Mouse (Mus musculus) A20 (cell line): Measurements from ENCODE around the gene Ighmbp2.
A peak's percentile ranks its signal among the peaks of the same experiment; 100 is the strongest.

Source experiments
- DNase-seq: peaks from one replicate; pipeline ENCODE4 v3.0.0-alpha.2; 2011; ENCODE audit warnings: low read depth, low spot score

The Ighmbp2 gene

DNA sequence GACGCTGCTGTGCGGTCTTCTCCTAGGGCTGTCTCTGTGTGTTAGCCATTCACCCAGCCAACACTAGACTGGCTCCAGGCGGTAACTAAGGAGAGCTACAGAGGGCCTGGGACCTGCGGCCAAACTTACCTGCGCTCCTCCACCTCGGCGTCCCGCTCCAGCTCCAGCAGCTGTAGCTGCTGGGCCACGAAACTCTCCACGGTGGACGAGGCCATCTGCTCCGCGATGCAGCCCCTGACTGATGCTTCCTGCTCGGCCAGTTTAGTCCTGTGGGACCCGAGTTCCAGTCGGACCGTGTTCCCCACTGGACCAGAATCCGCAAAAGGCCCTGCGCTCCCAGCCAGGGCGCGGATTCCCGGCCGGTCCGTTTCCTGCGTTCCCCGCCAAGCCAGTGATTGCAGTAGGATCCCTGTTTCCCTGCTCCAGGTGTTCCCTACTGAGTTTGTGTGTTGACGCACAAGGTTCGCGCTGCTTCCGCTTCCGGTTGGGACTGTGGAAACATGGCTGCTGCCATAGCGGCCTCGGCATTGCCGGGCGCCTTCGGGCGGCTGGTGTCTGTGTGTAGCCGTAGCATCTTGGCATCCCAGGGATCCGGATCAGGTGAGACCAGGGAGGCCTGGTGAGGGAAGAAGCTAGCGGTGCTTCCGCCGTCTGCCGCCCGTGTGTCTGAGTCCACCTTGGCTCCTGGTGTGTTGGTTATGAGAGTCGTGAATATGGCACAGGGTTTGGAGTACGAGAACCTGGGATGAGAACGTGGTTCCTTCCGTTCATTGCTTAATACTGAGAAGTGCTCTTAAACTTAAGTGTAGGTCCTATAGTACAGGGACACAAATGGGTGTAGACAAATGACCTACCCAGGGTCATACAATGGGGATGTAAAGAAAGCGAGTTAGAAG, at the start of gene Ighmbp2, which contains the start of gene Mrpl21:
Gene Ighmbp2 (minus strand): TSS at position 446 of the 896 bp plus-strand sequence.
Gene Mrpl21 (plus strand): TSS at position 330 of the 896 bp plus-strand sequence.
- peak; percentile 93 for DNase-seq

DNA sequence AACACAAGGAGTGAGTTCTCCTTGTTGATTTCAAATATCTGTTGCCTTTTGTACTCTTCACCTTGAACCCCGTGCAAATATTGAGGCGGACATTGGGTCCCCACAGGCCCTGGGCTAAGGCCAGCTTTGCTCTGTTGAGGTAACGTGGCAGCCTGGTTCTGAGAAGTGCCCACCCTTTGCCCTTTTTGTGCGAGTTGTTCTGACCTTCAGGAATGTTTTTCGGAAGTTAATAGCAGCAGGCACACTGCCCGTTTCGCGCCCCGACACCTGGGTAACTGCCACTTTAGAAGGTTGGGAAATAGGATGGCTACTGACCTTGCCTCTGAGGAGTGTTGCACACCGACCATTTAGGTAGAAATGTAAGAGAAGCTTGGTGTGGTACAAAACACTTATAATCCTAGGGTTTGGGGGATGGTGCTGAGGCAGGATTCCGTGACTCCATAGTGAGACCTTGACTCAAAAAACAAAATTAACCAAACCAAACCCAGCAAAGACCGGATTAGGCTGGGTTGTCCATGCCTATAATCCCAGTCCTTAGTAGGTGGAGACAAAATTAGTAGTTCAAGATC, 43.7 kb upstream of the Ighmbp2 start:
- DNase-seq, result no peak

DNA sequence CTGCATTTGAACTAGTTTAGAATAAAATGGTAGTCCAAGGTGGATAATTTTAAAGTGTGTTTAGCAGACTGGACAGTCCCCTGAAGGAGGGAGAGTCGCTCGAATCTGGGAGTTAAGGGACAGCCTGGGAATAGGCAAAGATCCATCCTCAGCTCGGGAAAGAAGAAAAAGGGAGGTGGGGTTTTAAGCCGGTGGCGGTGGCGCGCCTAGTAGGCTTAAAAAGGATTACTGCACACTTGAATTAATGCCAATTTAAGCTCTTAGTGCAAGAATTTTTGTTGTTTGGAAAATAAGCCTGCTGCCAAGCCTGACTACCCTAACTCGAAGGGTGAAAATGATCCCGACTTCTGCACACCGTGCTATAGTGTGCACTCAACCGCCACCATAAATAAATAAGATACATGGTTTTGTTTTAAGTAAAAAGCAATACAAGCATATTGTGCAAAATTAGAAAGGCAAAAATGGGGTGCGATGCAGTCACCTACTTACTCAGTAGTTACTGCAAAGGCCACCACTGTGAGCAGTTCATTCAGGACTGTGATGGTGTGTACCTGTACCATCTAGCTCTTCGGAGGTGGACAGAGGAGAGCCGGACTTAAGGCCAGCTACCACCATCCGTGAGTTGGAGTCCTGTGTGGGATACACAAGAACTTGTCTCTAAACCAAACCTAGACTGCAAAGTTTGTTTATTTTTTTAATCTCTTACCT, 43.1 kb upstream of the Ighmbp2 start:
- no peak for DNase-seq

DNA sequence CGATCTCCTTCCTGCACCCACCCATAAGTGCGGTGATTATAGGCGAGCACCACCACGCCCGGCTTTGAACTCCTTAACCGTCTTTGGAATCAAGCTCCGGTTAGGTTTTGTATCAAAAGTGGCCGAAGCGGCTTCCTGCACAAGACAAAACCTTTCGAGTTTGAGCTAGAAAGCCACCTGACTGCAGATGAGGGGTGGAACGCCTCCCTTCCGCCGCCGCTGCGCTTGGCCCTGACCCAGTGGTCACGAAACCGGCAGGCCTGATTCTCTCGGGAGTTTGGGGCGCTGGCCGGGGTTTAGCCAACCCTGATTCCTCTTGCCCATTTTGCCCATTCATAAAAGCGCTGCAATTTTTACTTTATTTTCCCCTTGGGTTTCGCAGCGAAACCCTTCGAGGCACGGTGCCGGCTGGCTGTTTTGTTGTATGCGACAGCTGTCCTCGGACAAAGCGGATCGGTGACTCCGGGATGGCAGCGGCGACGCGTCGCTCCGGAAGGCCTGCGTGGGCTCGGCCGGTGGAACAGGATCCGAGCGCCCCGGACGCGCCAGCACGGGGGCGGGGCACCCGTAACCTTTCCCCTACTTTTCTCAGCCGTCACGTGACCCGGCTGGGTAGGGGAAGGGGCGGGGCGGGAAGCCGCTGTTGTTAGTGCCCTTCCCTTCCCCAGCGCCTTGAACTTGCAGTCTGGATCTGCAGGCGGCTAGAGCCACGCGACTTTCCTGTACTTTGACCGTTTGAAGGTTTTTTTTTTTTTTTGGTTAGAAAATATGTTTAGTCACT, 42.3 kb upstream of the Ighmbp2 start:
- peak; percentile 93 for DNase-seq

DNA sequence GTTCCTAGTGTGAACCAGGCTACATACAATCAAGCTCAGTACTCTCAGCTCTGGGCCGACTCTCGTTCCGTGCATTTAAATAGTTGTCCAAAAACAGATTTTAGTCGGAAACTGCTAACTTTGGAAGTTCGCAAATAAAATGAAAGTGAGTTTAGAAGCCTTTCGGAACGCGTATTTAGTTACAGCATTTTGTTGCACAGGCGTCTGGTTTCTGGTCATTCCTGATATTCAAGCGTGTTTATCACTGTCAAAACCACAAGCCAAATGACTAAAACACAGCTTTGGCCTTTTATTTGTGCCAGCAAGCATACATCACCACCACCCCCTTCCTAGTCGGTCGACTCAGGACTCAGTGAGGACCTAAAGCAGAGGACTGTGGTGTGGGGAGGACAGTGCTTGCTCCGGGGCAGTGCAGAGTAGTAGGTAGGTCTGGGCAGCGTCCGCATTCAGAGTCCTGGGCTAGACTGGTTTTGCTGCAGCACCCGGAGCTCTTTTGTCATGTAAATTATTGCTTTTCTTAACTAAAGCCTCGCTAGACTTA, 41.5 kb upstream of the Ighmbp2 start:
- DNase-seq, result peak; percentile 64

DNA sequence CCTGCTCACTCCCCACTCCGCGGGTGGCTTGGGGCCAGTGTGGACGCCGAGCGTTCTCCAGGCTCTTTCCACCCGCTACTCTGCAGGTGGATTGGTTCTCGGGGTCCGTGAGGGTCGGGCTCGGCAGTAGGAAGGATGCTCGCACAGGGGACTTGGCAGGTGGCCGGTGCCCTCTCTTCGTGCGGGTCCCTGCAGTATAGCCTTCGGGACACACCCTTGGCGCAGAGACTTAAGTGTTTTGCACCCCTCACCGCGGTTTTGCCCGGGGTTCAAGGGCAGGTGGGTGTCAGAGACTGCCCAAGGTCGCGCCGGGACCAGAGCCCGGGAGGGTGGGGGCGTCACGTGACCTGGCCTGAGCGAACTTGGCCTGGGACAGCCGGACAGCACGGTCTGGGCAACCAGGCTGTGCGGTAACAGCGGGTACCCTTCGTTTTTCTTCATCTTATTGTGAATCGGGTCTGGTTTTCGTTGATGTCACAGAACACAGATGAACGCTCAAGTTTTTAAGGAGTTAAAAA, 41.0 kb upstream of the Ighmbp2 start:
- DNase-seq, result no peak

DNA sequence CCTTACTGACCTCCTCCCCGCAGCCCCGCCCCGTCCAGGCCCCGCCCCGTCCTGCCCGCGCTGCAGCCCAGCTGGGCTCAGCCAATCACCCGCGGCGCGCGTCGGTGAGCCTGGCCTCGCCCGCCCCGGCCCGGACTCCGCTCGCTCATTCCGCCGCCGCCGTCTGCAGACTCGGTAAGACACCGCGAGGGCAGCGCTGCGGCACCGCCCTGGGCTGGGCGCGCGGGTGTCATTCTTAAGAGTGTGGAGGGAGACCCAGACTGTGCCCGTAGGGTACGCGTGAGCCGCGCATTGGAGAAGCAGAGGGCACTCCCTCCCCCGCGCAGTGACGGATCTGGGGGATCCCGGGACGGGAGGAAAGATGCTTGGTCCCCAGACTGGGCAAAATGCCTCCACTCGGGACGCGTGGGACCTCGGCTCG, 40.4 kb upstream of the Ighmbp2 start:
- peak; percentile 90 for DNase-seq

DNA sequence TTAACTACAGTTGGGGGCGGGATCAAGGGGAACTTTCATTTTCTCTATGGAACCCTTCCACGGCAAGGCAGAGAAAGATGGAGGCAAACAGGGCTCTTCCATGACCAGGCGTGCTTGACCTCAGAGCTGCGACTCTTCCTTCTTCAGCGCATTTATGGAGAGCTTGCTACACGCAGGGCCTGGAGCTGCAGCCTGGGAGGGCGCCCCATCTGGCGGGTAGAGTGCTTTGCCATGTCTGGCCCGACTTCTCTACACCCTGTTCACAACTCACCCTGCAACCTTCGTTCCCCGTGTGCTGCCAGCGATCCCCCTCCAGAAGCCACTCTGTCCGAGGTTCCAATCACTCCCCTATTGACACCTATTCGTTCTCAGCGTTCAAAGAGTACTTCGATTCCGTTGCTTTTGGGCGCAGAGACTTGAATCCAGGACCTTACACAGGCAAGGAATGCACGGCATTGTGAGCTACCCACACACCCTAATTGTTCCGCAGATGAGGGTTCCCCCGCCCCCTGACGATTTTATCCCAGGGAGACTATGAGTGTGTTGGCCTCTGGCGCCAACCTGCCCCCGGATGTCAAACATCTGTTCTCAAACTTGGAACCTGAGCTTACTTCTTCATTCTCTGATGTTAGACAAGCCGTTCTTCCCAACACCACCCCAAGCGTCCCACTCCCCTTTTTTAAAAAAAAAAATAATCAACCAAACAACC, 39.6 kb upstream of the Ighmbp2 start, which contains the start of gene Cpt1a:
Gene Cpt1a (plus strand): TSS at position 74 of the 709 bp plus-strand sequence.
- peak; percentile 89 for DNase-seq

DNA sequence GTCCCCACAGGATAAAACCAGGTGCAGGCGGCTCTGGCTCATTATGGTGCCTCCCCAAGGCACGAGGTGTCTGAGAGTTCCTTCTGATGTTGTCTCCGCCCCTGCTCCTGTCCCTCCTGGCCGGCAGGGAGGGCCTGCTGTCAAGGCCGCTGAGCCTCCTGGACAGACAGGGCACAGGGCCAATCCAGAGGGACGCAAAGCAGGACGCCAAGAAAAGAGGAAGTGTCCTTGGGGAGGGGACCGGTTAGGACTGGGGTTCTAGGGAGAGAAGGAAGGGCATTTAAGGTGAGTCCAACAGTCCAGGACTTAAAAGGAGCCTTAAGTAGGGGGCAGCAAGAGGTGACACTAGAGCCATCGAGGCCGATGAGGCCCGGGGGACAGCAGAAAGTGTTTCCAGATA, 38.8 kb upstream of the Ighmbp2 start:
- peak; percentile 70 for DNase-seq

DNA sequence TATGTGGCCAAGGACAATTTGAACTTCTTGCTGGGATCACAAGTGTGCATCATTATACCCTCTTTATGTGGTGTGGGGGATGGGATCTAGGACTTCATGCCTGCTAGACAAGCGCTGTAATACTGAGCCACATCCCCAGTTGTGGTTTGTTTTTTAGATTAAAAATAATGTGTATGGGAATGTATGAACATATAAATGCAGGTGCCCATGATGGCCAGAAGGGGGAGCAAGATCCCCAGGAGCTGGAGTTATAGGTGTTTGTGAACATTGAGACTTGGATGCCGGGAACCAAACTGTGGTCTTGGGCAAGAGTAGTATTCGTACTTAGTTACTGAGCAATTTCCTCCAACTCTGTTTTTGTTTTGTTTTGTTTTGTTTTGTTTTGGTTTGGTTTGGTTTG, 38.0 kb upstream of the Ighmbp2 start:
- peak; percentile 68 for DNase-seq

DNA sequence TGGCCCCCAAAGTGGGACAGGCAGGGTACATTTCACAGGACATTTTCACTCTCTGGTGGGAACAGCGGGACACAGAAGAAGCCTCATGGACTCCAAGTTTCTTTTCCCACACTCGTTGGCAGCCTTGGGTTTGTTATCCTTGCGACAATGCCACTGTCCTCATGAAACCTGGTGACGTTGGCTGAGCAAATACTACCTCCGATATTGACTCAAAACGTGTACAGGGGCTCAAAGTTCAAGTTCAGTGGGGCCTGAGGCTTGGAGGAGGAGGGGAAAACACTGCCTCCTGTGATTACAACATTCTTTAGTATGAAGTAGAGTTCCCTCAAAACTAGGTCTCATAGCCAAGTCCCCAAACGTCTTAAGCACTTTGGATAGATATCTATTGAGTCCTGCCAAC, 37.3 kb upstream of the Ighmbp2 start:
- DNase-seq, result no peak

DNA sequence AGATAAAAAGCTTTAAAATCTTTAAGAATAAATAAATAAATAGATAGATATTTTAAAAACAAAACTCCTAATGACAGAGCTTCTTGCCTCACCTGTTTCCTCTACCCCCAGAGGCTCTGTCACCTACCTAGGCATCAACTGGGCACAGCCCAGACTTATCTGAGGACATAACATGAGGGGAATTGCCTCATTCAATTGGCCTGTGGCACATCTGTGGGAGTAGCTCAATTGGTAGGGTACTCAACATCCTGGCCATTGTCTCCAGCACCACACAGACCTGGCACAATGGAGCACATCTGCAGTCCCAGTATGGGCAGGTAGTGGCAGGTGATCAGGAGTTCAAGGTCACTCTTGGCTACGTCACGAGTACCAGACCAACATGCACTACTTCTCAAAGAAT, 36.5 kb upstream of the Ighmbp2 start:
- no peak for DNase-seq

DNA sequence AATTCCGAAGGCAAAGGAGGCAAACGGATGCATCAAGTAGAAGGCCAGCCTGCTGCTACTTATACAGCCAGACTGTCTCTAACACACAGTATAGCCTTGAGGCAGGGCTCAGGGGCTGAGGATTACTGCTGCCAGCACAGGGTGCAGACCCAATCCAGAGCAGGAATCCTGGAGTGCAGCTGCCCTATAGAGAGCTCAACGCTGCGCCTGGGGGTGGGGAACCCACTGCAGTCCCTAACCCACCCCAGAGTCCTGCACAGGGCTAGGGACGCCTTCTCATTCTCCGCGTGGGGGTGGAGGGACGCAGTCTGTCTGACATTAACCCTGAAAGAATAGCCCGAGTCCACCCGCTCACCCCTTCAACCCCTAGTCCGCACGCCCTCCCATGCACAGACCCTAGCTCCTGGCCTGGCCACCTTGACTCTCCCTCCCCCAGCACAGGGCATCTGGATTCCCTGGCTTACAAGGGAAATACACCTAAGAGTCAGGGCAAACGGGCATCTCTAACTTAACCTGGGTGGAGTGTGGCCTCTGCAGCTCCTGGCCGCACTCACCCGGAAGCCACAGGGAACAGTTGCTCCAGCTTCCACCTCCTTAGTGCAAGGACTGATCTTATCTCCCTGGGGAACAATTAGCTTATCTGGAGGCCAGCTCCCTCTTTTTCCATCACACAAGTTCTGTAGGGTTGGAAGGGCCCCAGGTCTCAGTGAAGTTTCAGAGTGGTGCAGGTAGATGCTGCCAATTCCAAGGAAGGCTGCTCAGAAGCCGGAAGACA, 24.5 kb upstream of the Ighmbp2 start:
- DNase-seq, result no peak

DNA sequence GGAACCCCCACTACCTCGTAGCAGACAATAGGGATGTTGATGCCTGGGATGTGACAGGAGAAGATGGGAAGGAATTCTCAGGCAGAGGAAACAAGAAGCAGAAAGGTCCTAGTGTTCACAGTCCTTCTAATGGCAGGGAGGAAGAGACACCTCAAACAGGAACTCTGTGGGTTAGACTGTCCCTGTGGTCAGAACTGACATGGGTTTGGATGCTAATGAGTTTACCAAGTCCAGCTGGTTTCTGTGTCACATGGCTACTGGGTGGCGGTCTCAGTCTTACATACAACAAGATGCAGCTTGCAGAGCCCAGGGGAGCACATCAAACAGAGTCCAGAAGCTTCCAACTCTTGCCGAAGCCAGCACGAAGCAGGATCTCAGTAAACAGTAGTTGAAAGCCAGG, 21.2 kb upstream of the Ighmbp2 start:
- DNase-seq, result no peak

DNA sequence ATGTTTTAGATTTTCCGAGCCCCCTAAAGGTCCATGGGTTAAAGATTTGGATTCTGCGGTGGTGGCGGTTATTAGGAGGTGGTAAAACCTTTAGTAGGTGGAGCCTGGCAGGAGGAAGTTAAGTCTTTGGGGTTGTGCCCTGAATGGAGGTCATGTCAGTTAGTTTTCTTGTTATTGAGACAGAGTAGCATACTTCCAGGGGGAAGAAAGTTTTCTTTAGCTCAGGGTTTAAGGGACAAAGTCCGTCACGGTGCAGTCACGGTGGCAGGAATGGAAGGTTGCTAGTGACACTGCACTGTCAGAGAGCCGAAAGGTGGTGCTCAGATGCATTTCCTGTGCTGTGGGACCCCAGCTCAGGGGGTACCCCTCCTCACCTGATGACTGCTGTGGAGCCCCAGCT, 15.0 kb upstream of the Ighmbp2 start:
- peak; percentile 12 for DNase-seq

DNA sequence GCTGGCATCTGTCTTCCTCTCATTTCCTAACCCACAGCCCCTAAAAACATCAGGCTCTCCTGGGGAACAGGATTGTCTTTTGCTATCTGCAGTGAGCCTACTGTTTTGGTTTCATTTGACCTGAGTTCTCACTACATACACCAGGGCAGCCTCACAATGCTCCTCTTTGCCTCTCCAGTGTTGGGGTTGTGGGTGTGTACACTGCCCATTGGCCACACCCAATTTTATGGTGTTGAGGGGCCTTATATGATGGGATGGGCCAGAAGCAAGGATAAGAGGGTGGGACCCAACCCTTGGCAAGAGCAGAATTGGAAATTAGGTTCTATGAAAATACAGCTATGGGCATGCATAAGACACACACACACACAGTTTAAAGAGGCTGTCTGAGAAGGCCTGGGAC, 14.2 kb upstream of the Ighmbp2 start:
- DNase-seq, result no peak

DNA sequence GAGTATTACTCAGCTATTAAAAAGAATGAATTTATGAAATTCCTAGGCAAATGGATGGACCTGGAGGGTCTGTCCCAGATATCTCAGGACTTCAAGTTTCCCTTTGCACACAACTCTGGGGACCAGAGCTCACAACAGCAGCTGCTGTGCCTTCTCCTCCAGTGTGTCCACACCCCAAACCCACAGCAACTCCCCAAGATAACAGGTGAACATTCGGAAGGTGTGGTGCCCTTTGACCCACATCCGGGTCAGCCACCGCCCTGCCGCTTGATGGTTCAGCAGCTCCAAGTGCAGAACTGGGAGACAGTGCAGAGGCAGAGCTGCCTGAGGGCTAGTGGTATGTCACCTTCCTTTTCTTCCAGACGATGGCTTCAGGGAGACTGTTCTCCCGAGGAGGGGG, 12.4 kb upstream of the Ighmbp2 start:
- no peak for DNase-seq

DNA sequence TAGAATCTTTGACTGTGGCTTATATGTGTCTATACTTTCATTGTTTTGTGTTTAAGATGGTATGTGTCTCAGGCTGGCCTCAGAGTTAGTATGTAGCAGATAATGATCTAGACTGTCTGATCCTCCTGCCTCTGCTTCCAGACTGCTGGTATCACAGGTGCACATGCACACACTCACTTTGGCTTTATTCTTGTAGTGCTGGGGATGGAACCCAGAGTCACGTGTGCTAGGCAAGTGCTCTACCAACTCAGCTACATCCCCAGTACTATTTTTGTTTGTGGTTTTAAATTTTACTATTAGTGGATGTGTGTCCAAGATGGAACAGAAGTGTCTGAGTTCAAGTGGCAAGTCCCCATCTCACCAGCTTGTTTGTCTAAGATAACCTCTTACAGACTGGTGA, 10.2 kb upstream of the Ighmbp2 start:
- DNase-seq, result no peak

DNA sequence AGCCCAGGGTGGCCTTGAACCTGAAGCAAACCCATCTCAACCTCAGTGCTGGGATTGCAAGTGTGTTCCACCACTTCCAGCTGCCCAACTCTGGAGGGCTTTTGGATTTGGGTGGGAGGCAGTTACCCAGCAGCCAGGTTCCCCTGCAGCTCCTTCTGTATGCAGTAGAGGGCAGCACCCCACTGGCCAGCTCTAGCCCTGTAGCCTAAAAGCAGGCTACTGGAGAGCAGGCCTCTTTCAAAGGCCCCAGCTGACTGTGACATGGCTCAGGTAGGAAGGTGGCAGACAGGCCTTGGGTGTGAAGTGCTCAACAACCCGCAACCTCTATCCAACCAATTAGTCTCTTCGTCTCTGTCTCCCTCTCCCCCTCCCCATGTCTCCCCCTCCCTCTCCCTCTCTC, 9.2 kb upstream of the Ighmbp2 start:
- peak; percentile 47 for DNase-seq

DNA sequence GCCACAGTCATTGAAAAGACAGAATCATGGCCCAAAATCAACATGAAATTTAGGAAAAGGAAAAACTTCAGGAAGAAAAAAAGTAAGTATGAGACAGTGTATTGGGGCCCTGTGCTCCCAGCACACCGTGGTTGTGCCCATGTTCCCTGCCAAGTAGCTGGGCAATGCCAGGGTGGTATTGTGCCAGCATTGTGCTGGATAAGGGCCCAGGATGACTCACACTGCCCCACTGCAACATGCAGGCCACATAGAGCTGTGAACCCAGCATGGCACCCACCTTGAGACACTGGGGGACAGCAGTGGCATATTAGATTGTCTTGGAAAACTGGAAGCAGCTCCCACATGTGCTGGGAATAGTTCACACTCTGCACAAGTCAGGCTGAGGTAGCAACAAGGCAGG, 6.2 kb upstream of the Ighmbp2 start:
- DNase-seq, result no peak
